Mouse (Mus musculus) ES-E14 (cell line): ENCODE measurements around the gene Krcc1. TPM values are rescaled to one million over a fixed set of nuclear protein-coding genes. Genes with fewer than 3 reads are reported as not detected.
"Not testable (repeated sequence)": the region's sequence is repeated elsewhere in the genome, so short reads cannot be mapped to it uniquely, and the experiment has no call there.

Experiments used
- DNase-seq: peaks from one replicate; pipeline ENCODE4 v3.0.0-alpha.2; 2013; ENCODE audit warnings: low read depth, low spot score
- H3K27ac ChIP-seq: 2 replicates; pipeline ENCODE4 v1.5.1; 2012; ENCODE audit warnings: low read depth, mild to moderate bottlenecking, low read length, moderate library complexity, mixed read lengths; ENCODE audit not compliant: poor library complexity, insufficient read depth, severe bottlenecking
- H3K36me3 ChIP-seq: 2 replicates; pipeline ENCODE4 v1.6.1; 2012; ENCODE audit warnings: mild to moderate bottlenecking, low read length, moderate library complexity, mixed read lengths; ENCODE audit not compliant: control insufficient read depth, poor library complexity, insufficient read depth, severe bottlenecking
- H3K4me1 ChIP-seq, 2 experiments: fragments of 150-350 bp in 1 of 2; sonication (generic) in 1 of 2; 2 replicates each; pipeline ENCODE4 v1.6.1; 2012; ENCODE audit warnings: low read length in 2 of 2, mild to moderate bottlenecking in 1 of 2, mixed read lengths in 1 of 2; ENCODE audit not compliant: control insufficient read depth in 2 of 2, insufficient read depth in 2 of 2, poor library complexity in 1 of 2
- H3K4me3 ChIP-seq, 2 experiments: fragments of 150-350 bp in 1 of 2; sonication (generic) in 1 of 2; 2 replicates each; pipeline ENCODE4 v1.5.1; 2012; ENCODE audit warnings: low read length in 2 of 2, low read depth in 1 of 2, mild to moderate bottlenecking in 1 of 2, mixed read lengths in 1 of 2; ENCODE audit not compliant: insufficient read depth in 1 of 2, poor library complexity in 1 of 2, severe bottlenecking in 1 of 2
- H3K9ac ChIP-seq: 2 replicates; pipeline ENCODE4 v1.6.1; 2012; ENCODE audit warnings: low read depth, mild to moderate bottlenecking, low read length, mixed read lengths; ENCODE audit not compliant: poor library complexity, insufficient read depth, severe bottlenecking
- H3K9me3 ChIP-seq: fragments of 150-350 bp; sonication (generic); 2 replicates; pipeline ENCODE4 v1.6.1; 2012; ENCODE audit warnings: low read depth, mild to moderate bottlenecking, low read length; ENCODE audit not compliant: control insufficient read depth, insufficient read depth
- CHD2 ChIP-seq: IDR thresholded peaks from 2 replicates; pipeline ENCODE4 v1.6.1; 2014; ENCODE audit warnings: mild to moderate bottlenecking, low read depth, low read length, inconsistent platforms
- HCFC1 ChIP-seq: IDR thresholded peaks from 2 replicates; pipeline ENCODE4 v1.6.1; 2012; ENCODE audit warnings: low read length, inconsistent platforms, borderline replicate concordance; ENCODE audit not compliant: insufficient read depth
- MAFK ChIP-seq: IDR thresholded peaks from 2 replicates; pipeline ENCODE4 v1.6.1; 2014; ENCODE audit warnings: mild to moderate bottlenecking, low read depth, low read length, inconsistent platforms; ENCODE audit not compliant: insufficient read depth
- ZC3H11A ChIP-seq: IDR thresholded peaks from 2 replicates; pipeline ENCODE4 v1.6.1; 2012; ENCODE audit warnings: low read depth, mild to moderate bottlenecking, inconsistent platforms, low read length, borderline replicate concordance
- ZNF384 ChIP-seq: IDR thresholded peaks from 2 replicates; pipeline ENCODE4 v1.6.1; 2012; ENCODE audit warnings: low read depth, low read length, inconsistent platforms
- in situ Hi-C, 2 experiments: fragments of 600-800 bp; cut with MboI; formaldehyde crosslinking; loops; one replicate each; pipeline ENCODE4 v1.15.1; 2025; ENCODE audit warnings: low sequenced_read_pairs in 2 of 2, inconsistent platforms in 1 of 2; ENCODE audit not compliant: unreplicated experiment in 2 of 2
- total RNA-seq: library from RNA; depleted of rRNA; stranded (reverse); fragments of 300-350 nt; gene quantifications from 2 replicates; pipeline ENCODE4 v1.2.3, GENCODE M21; 2012

Krcc1 gene
- total RNA-seq, 1 experiment: 19.2 TPM

- Histone ChIP-seq H3K27ac (peak overlapping the region; percentile 93; the same call in 1 of the 2 replicates), H3K9ac (peak overlapping the region; percentile 52; the same call in 1 of the 2 replicates), H3K9me3 (no peaks in the 10 kb centered on the region), H3K4me3 (no peak overlapping the region), H3K36me3 (no peaks in the 10 kb centered on the region), H3K4me1 (peaks cover 0 to 26% of the 10 kb centered on the region in 2 experiments; a peak in 2 of 4 replicates)
- in situ Hi-C loops: no loop called here
- DNase-seq: no peak
- 0 out of 2 replicates have a peak, but pooled peaks have one; percentile 1 for TF ChIP-seq ZC3H11A
- TF ChIP-seq ZNF384: no peak
These were observed 2.4 kb upstream of the Krcc1 start for GRCm38 (mm10) chr6:71268929-71269685.

- H3K9me3 ChIP-seq, in situ Hi-C loops, H3K36me3 ChIP-seq, DNase-seq, H3K4me3 ChIP-seq: not testable (repeated sequence)
- Histone ChIP-seq H3K27ac (peak overlapping the region; percentile 93; the same call in 1 of the 2 replicates), H3K9ac (peak overlapping the region; percentile 52; the same call in 1 of the 2 replicates), H3K4me1 (peaks cover 0 to 26% of the 10 kb centered on the region in 2 experiments; a peak in 2 of 4 replicates)
These were observed 1.8 kb upstream of the Krcc1 start for GRCm38 (mm10) chr6:71269686-71270050.

GRCm38 (mm10) chr6:71270301-71271056, 998 bp upstream of the Krcc1 start:
- Histone ChIP-seq H3K9ac (peak overlapping the region; percentile 80), H3K9me3 (no peaks in the 10 kb centered on the region), H3K27ac (peak overlapping the region; percentile 94), H3K4me1 (peaks cover 0 to 26% of the 10 kb centered on the region in 2 experiments; a peak in 2 of 4 replicates), H3K4me3 (peak overlapping the region; percentile 73 to 84), H3K36me3 (no peaks in the 10 kb centered on the region)
- in situ Hi-C loops: no loop called here
- DNase-seq: no peak
- TF ChIP-seq CHD2: no peak
- no peak for TF ChIP-seq HCFC1
- no peak for TF ChIP-seq MAFK
- TF ChIP-seq ZNF384: no peak
- TF ChIP-seq ZC3H11A: no peak

- Histone ChIP-seq H3K9me3 (no peaks in the 10 kb centered on the region), H3K9ac (peak overlapping the region; percentile 80), H3K27ac (peak overlapping the region; percentile 94), H3K4me3 (peak overlapping the region; percentile 73 to 84), H3K36me3 (no peaks in the 10 kb centered on the region), H3K4me1 (peaks cover 0 to 22% of the 10 kb centered on the region in 2 experiments; a peak in 2 of 4 replicates)
- in situ Hi-C loops: no loop called here
- TF ChIP-seq ZNF384 (no peak), HCFC1 (0 out of 2 replicates have a peak, but pooled peaks have one; percentile 22), ZC3H11A (no peak), MAFK (no peak), CHD2 (no peak)
- no peak for DNase-seq
These were observed 454 bp upstream of the Krcc1 start for GRCm38 (mm10) chr6:71271057-71271388.
